Mouse (Mus musculus) midbrain, embryonic 16.5 days (tissue): ENCODE data around the gene Apmap. TPM values are rescaled to one million over a fixed set of nuclear protein-coding genes. Genes with fewer than 3 reads are reported as not detected.
"Not testable (repeated sequence)": the region's sequence is repeated elsewhere in the genome, so short reads cannot be mapped to it uniquely, and the experiment has no call there.

ENCODE experiments used
- ATAC-seq: fragments of 200-750 bp; cut with Nextera tagmentation; 2 replicates; pipeline ENCODE4 v1.8.0; 2017; ENCODE audit warnings: moderate TSS enrichment
- H3K27ac ChIP-seq: fragments of 300-500 bp; sonication (generic); 2 replicates; pipeline ENCODE4 v1.5.1; 2014; ENCODE audit warnings: mild to moderate bottlenecking, low read length, mixed read lengths
- H3K27me3 ChIP-seq: fragments of 300-500 bp; sonication (generic); 2 replicates; pipeline ENCODE4 v1.6.1; 2014; ENCODE audit warnings: low read depth, low read length, mixed read lengths; ENCODE audit not compliant: control insufficient read depth, insufficient read depth
- H3K36me3 ChIP-seq: fragments of 300-500 bp; sonication (generic); 2 replicates; pipeline ENCODE4 v1.6.1; 2014; ENCODE audit warnings: mild to moderate bottlenecking, low read length, moderate library complexity, mixed read lengths; ENCODE audit not compliant: control insufficient read depth, insufficient read depth
- H3K4me1 ChIP-seq: fragments of 300-500 bp; sonication (generic); 2 replicates; pipeline ENCODE4 v1.6.1; 2014; ENCODE audit warnings: mild to moderate bottlenecking, low read length, mixed read lengths; ENCODE audit not compliant: control insufficient read depth, insufficient read depth
- H3K4me2 ChIP-seq: fragments of 300-500 bp; sonication (generic); 2 replicates; pipeline ENCODE4 v1.6.1; 2014; ENCODE audit warnings: mild to moderate bottlenecking, low read length, mixed read lengths
- H3K4me3 ChIP-seq: fragments of 300-500 bp; sonication (generic); 2 replicates; pipeline ENCODE4 v1.5.1; 2014; ENCODE audit warnings: low read depth, mild to moderate bottlenecking, low read length, moderate library complexity, mixed read lengths
- H3K9ac ChIP-seq: fragments of 300-500 bp; sonication (generic); 2 replicates; pipeline ENCODE4 v1.6.1; 2014; ENCODE audit warnings: low read depth, low read length, mixed read lengths
- H3K9me3 ChIP-seq: fragments of 300-500 bp; sonication (generic); replicated peaks from 2 replicates; pipeline ENCODE4 v1.6.1; 2014; ENCODE audit warnings: mild to moderate bottlenecking, low read length, mixed read lengths; ENCODE audit not compliant: control insufficient read depth, poor library complexity, severe bottlenecking
- WGBS: fragments of 180-500 bp; shearing (Covaris S2); extraction: QIAGEN DNeasy Blood & Tissue Kit; methylation state at CpG from one replicate; pipeline ENCODE4 v1.1.7; 2014; 5-methylcytosine and 5-hydroxymethylcytosine counted together
- polyA plus RNA-seq: library from polyadenylated mRNA; unstranded; fragments of >200 nt; fragmentation: Nextera tagmentation; extraction: Ambion mirVana; gene quantifications from 2 replicates; pipeline ENCODE4 v1.2.1, GENCODE M21; 2015

Apmap gene
- polyA plus RNA-seq, 1 experiment from 2014 or later = 38.3 TPM

GRCm38 (mm10) chr2:150569847-150570590 lies 38.3 kb downstream of the Apmap start, which contains the start of gene Cst7:
Gene Cst7 (plus strand): TSS chr2:150570415.
- ATAC-seq = no peak
- H3K27me3 ChIP-seq = no peaks in the 10 kb centered on the region
- H3K4me2 ChIP-seq = no peak within 1 kb of the TSS
- no peak within 1 kb of the TSS for H3K4me3 ChIP-seq
- 76% methylated on average over 11 of the region's 11 CpGs for WGBS
- no peaks in the 10 kb centered on the region for H3K9me3 ChIP-seq
- no peaks in the 10 kb centered on the region for H3K4me1 ChIP-seq
- no peak within 1 kb of the TSS for H3K27ac ChIP-seq
- H3K36me3 ChIP-seq = no peaks in the 10 kb centered on the region
- H3K9ac ChIP-seq = no peak within 1 kb of the TSS

DNA sequence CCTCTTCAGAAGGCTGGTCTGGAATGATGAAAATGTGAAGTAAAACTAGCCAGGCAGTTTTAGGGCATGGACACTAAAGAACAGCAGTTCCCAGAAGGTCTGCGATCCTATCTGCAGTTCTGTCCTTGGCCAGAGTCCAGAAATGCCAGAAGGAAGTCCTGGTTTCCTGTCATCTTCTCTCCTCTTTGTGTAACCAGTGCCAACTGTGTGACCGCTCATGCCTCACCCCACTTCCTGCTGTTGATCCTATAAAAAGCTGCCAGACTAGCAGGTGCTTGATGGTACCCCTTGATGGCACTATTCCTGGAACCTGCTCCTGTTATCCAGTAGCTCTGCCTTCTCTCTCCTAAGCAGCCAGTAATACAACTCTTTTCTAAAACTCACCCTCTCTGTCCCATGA lies 41.3 kb downstream of the Apmap start:
- Histone ChIP-seq H3K4me3 (no peak overlapping the region), H3K27me3 (no peaks in the 10 kb centered on the region), H3K27ac (no peak overlapping the region), H3K36me3 (no peaks in the 10 kb centered on the region), H3K9me3 (no peaks in the 10 kb centered on the region), H3K4me2 (no peak overlapping the region), H3K4me1 (no peaks in the 10 kb centered on the region), H3K9ac (no peak overlapping the region)
- ATAC-seq = no peak
- 83% methylated on average over 2 of the region's 2 CpGs for WGBS

- Histone ChIP-seq H3K36me3 (no peaks in the 10 kb centered on the region), H3K4me3 (no peak overlapping the region), H3K9me3 (no peaks in the 10 kb centered on the region), H3K27ac (no peak overlapping the region), H3K4me2 (no peak overlapping the region), H3K4me1 (no peaks in the 10 kb centered on the region), H3K9ac (no peak overlapping the region), H3K27me3 (no peaks in the 10 kb centered on the region)
- peak; percentile 60; the same call in 1 of the 2 replicates for ATAC-seq
- WGBS = 55% methylated on average over 3 of the region's 3 CpGs
Measured at GRCm38 (mm10) chr2:150558568-150558967, 49.8 kb downstream of the Apmap start.

DNA sequence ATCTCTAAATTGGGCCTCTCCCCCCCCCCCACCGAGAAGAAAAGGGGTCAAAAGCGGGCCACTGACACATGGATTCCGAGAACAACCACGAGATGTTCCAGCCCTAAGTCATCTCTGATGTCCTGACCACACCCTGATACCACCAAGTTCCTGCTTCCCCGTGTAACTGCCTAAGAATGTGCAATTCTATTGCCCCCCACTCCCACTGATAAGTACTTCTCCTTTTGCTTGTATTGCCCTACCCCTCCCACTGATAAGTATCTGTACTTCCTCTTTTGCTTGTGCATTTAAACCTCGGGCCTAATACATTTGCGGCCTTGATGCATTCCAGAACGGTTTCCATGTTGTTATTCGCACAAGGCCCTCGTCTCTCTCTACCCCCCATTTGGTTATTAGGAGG lies 58.8 kb downstream of the Apmap start:
- H3K9me3 ChIP-seq, ATAC-seq, H3K4me1 ChIP-seq, H3K27me3 ChIP-seq, H3K27ac ChIP-seq, H3K4me3 ChIP-seq, H3K36me3 ChIP-seq, H3K4me2 ChIP-seq, H3K9ac ChIP-seq: not testable (repeated sequence)
- WGBS = 88% methylated on average over 10 of the region's 10 CpGs

Other genes with a start within 250 kb of the Apmap start
- gene 3300002I08Rik, start 245.8 kb downstream of the Apmap start, polyA plus RNA-seq = 14.7 and 15.7 TPM in 2 replicates
- gene Zfp442, start 157.1 kb downstream of the Apmap start, polyA plus RNA-seq = 7.5 and 8.6 TPM in 2 replicates
- gene Zfp345, start 123.5 kb downstream of the Apmap start, polyA plus RNA-seq = 0.08 TPM in 1 of 2 replicates, not detected in the other
- gene Cst7, start 38.2 kb downstream of the Apmap start, polyA plus RNA-seq = 0.44 TPM in 1 of 2 replicates, not detected in the other
- 15.6 and 20.5 TPM in 2 replicates for gene Acss1, start 59.9 kb upstream of the Apmap start, polyA plus RNA-seq
- gene Vsx1, start 80.8 kb upstream of the Apmap start, polyA plus RNA-seq = 0.06 and 0.07 TPM in 2 replicates
- 75.3 and 85.7 TPM in 2 replicates for gene Entpd6, start 140.5 kb upstream of the Apmap start, polyA plus RNA-seq
- 108 and 133 TPM in 2 replicates for gene Pygb, start 178.2 kb upstream of the Apmap start, polyA plus RNA-seq